Mouse (Mus musculus) gastrocnemius, postnatal 4 days (tissue): Measurements from ENCODE around the gene Cd300e. TPM values are rescaled to one million over a fixed set of nuclear protein-coding genes. Genes with fewer than 3 reads are reported as not detected.
"Not testable (repeated sequence)": the region's sequence is repeated elsewhere in the genome, so short reads cannot be mapped to it uniquely, and the experiment has no call there.

Experiments used
- DNase-seq, 2 experiments: peaks; one replicate each; pipeline ENCODE4 v3.0.0; 2021 to 2022; ENCODE audit warnings: low spot score in 2 of 2, mixed read lengths in 2 of 2
- total RNA-seq, 2 experiments: library from RNA; stranded (reverse); gene quantifications; 2 replicates each; pipeline ENCODE4 v1.2.3; 2021

Gene Cd300e
- total RNA-seq, 2 experiments from 2014 or later, result 0.29 TPM; not detected in 1

DNA sequence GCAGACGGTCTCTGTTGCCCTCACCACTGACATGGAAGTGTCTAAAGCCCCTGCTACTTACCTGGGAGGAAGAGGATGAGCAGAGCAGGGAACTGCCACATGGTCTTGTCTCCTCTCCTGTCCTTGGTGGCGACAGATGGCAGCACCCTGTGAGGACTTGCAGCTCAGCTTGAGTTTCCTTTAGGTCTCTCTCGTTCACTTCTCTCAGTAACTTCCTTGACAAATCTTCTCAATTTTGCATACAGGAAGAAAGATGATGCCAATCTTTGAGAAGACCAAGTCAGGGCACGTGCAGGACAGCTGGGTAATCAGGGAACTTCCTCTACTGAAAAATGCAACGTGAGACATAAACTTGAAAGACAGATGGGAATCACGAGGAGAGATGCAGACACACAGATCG, 45.9 kb downstream of the Cd300e start, which contains the start of gene Cd300ld2:
Gene Cd300ld2 (minus strand): TSS at position 101 of the 400 bp plus-strand sequence.
- DNase-seq, result not testable (repeated sequence)

DNA sequence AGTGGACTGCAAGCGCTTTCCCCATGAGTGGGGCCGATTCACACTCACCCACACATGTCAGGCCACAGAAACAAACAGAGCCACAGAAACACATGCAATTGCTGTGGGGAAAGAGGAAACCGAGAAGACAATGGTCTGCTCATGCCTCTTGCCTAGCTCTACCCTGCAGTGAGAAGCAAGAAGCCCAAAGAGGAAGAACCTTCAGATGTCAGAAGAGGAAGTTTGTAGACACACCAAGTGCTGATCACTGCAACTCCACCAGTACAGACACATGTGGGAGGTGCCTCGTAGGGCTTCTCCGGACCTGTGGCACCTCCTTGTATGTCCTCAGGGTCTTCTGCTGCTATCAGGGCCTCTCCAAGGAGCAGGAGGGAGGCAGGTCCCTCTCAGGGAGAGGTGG, 57.9 kb downstream of the Cd300e start:
- no peak for DNase-seq

Other genes starting within 250 kb of the Cd300e start
- 10 to 100 TPM; 51.0 to 57.9 TPM for gene Gprc5c, start 211.0 kb downstream of the Cd300e start, total RNA-seq
- gene Cd300a, start 172.1 kb downstream of the Cd300e start, total RNA-seq, result 1 to 10 TPM; 1.3 to 2.0 TPM
- gene Cd300lb, start 127.8 kb downstream of the Cd300e start, total RNA-seq, result 1 to 10 TPM in 1 of 2 experiments, under 1 TPM in 1; 0.49 to 1.1 TPM
- not detected for gene Cd300c, start 93.0 kb downstream of the Cd300e start, total RNA-seq
- gene Cd300ld, start 72.3 kb downstream of the Cd300e start, total RNA-seq, result under 1 TPM; 0.36 to 0.47 TPM
- 1 to 10 TPM; 1.6 to 2.2 TPM for gene Cd300c2, start 60.3 kb downstream of the Cd300e start, total RNA-seq
- gene Cd300ld2, start 46.0 kb downstream of the Cd300e start, total RNA-seq, result not detected
- gene Cd300ld4, start 35.2 kb downstream of the Cd300e start, total RNA-seq, result 1 to 10 TPM in 1 of 2 experiments, not detected in 1; 1.4 TPM
- 1 to 10 TPM; 2.5 to 3.2 TPM for gene Cd300ld5, start 24.4 kb downstream of the Cd300e start, total RNA-seq
- 1 to 10 TPM; 3.9 to 4.7 TPM for gene Cd300ld3, start 13.8 kb downstream of the Cd300e start, total RNA-seq
- 1 to 10 TPM; 1.0 to 1.3 TPM for gene Rab37, start 29.3 kb upstream of the Cd300e start, total RNA-seq
- under 1 TPM; 0.49 TPM for gene Cd300lf, start 71.8 kb upstream of the Cd300e start, total RNA-seq
- 10 to 100 TPM; 10.9 to 12.4 TPM for gene Slc9a3r1, start 101.2 kb upstream of the Cd300e start, total RNA-seq
- gene Tmem104, start 125.3 kb upstream of the Cd300e start, total RNA-seq, result 1 to 10 TPM; 8.5 to 9.8 TPM
- 10 to 100 TPM; 16.4 to 17.9 TPM for gene Nat9, start 125.7 kb upstream of the Cd300e start, total RNA-seq
- gene Grin2c, start 205.1 kb upstream of the Cd300e start, total RNA-seq, result not detected
- 1 to 10 TPM; 6.7 to 7.7 TPM for gene Fdxr, start 214.9 kb upstream of the Cd300e start, total RNA-seq
- gene Fads6, start 235.5 kb upstream of the Cd300e start, total RNA-seq, result under 1 TPM; 0.34 to 0.37 TPM
- gene Otop2, start 245.0 kb upstream of the Cd300e start, total RNA-seq, result not detected